Mouse (Mus musculus): ENCODE results near the gene Calhm3. TPM values are rescaled to one million over a fixed set of nuclear protein-coding genes. Genes with fewer than 3 reads are reported as not detected.

The Calhm3 gene
- total RNA-seq, 1 experiment from 2014 or later, result not detected

- no peak for DNase-seq
Measured at GRCm38 (mm10) chr19:47118634-47119033, 38.9 kb downstream of the Calhm3 start.

GRCm38 (mm10) chr19:47104641-47105271 lies 52.8 kb downstream of the Calhm3 start:
- no peak for DNase-seq

Other genes with a start within 250 kb of the Calhm3 start
- 5.1 and 5.4 TPM in 2 replicates for gene Ina, start 143.1 kb downstream of the Calhm3 start, total RNA-seq (2021)
- gene Nt5c2, start 142.6 kb downstream of the Calhm3 start, total RNA-seq (2021), result 59.5 and 64.5 TPM in 2 replicates
- gene Pcgf6, start 106.9 kb downstream of the Calhm3 start, total RNA-seq (2021), result 12.2 and 14.9 TPM in 2 replicates
- 4.4 and 5.3 TPM in 2 replicates for gene Taf5, start 90.0 kb downstream of the Calhm3 start, total RNA-seq (2021)
- 518 and 539 TPM in 2 replicates for gene Usmg5, start 67.1 kb downstream of the Calhm3 start, total RNA-seq (2021)
- gene Pdcd11, start 67.0 kb downstream of the Calhm3 start, total RNA-seq (2021), result 26.0 and 26.8 TPM in 2 replicates
- gene Calhm2, start 19.5 kb downstream of the Calhm3 start, total RNA-seq (2021), result 5.5 TPM in 2 replicates
- gene Calhm1, start 13.5 kb downstream of the Calhm3 start, total RNA-seq (2021), result not detected in 2 replicates
- gene Neurl1a, start 21.1 kb upstream of the Calhm3 start, total RNA-seq (2021), result 13.0 and 13.9 TPM in 2 replicates

Measured in adrenal gland, postnatal 25 days (tissue).